Mouse (Mus musculus) CH12.LX (cell line): ENCODE results near the gene Rhox1.

Experiments used
- BHLHE40 ChIP-seq: IDR thresholded peaks from 2 replicates; pipeline ENCODE4 v1.6.1; 2011; ENCODE audit warnings: mild to moderate bottlenecking, low read depth, low read length, improper control_type of control experiment
- CTCF ChIP-seq, 2 experiments: IDR thresholded peaks in 1 of 2; conservative IDR thresholded peaks in 1 of 2; 2 replicates each; pipeline ENCODE4 v1.5.1; 2011 to 2012; ENCODE audit warnings: low read depth in 2 of 2, low read length in 2 of 2, improper control_type of control experiment in 1 of 2, inconsistent platforms in 1 of 2, mild to moderate bottlenecking in 1 of 2, moderate library complexity in 1 of 2
- E2F4 ChIP-seq: IDR thresholded peaks from 2 replicates; pipeline ENCODE4 v1.6.1; 2011; ENCODE audit warnings: low read depth, low read length, improper control_type of control experiment; ENCODE audit not compliant: insufficient replicate concordance
- GABPA ChIP-seq: IDR thresholded peaks from 2 replicates; pipeline ENCODE4 v1.6.1; 2012; ENCODE audit warnings: low read depth, low read length, improper control_type of control experiment, inconsistent platforms; ENCODE audit not compliant: insufficient replicate concordance
- HCFC1 ChIP-seq: IDR thresholded peaks from 2 replicates; pipeline ENCODE4 v1.6.1; 2012; ENCODE audit warnings: low read depth, mild to moderate bottlenecking, inconsistent platforms, low read length, improper control_type of control experiment
- JUN ChIP-seq: IDR thresholded peaks from 2 replicates; pipeline ENCODE4 v1.6.1; 2011; ENCODE audit warnings: low read depth, mild to moderate bottlenecking, low read length, improper control_type of control experiment, moderate library complexity; ENCODE audit not compliant: insufficient read depth
- KAT2A ChIP-seq: IDR thresholded peaks from 2 replicates; pipeline ENCODE4 v1.6.1; 2012; ENCODE audit warnings: low read length, improper control_type of control experiment, inconsistent platforms; ENCODE audit not compliant: insufficient replicate concordance
- MAFK ChIP-seq: IDR thresholded peaks from 2 replicates; pipeline ENCODE4 v1.6.1; 2011; ENCODE audit warnings: low read length, improper control_type of control experiment; ENCODE audit not compliant: insufficient replicate concordance
- MEF2A ChIP-seq: IDR thresholded peaks from 2 replicates; pipeline ENCODE4 v1.6.1; 2014; ENCODE audit warnings: low read depth, mild to moderate bottlenecking, inconsistent platforms, low read length, improper control_type of control experiment, borderline replicate concordance
- MXI1 ChIP-seq: IDR thresholded peaks from 2 replicates; pipeline ENCODE4 v1.6.1; 2011; ENCODE audit warnings: mild to moderate bottlenecking, low read depth, low read length, improper control_type of control experiment
- POLR2A ChIP-seq: IDR thresholded peaks from 2 replicates; pipeline ENCODE4 v1.6.1; 2011; ENCODE audit warnings: low read depth, mild to moderate bottlenecking, improper control_type of control experiment, low read length
- SIN3A ChIP-seq: IDR thresholded peaks from 2 replicates; pipeline ENCODE4 v1.6.1; 2012; ENCODE audit warnings: low read length, improper control_type of control experiment, inconsistent platforms
- TCF12 ChIP-seq: IDR thresholded peaks from 2 replicates; pipeline ENCODE4 v1.6.1; 2014; ENCODE audit warnings: low read depth, mild to moderate bottlenecking, inconsistent platforms, low read length, improper control_type of control experiment
- ZC3H11A ChIP-seq: IDR thresholded peaks from 2 replicates; pipeline ENCODE4 v1.6.1; 2012; ENCODE audit warnings: low read depth, mild to moderate bottlenecking, inconsistent platforms, low read length, improper control_type of control experiment

GRCm38 (mm10) chrX:37168742-37169141, 53.3 kb downstream of the Rhox1 start, which contains the start of gene Akap14:
- TF ChIP-seq CTCF (conservative IDR thresholded peaks at IDR 0.05 in 1 of 2, IDR thresholded peaks at IDR 0.05 in 1 of 2; ENCODE audit: low read depth in 2 of 2, low read length in 2 of 2) (no peak), MEF2A (no peak), BHLHE40 (no peak), MAFK (no peak), POLR2A (no peak), JUN (no peak), HCFC1 (no peak), KAT2A (no peak), GABPA (no peak), E2F4 (no peak), TCF12 (no peak), SIN3A (no peak), MXI1 (no peak), ZC3H11A (no peak)
